In the genomic region with DNA sequence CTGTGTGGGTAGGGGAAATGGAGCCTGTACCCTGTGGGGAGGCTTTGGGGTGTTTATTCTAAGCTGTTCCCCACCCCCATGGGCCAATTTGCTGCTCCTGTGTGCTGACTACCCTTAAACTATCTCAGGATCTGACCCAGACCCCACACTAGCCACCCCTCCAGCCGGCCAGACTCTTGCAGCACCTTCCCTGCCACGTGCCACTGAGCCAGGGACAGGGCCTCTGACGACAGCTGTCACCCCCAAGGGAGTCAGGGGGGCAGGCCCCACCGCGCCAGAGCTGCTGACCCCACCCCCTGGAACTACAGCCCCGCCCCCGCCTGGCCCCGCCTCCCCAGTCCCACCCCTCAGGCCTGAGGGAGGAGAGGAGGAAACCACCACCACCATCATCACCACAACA, we compare ENCODE assay signal across 14 mouse cellular contexts. TPM values are rescaled to one million over a fixed set of nuclear protein-coding genes. Genes with fewer than 3 reads are reported as not detected.
DNase-seq lines count a peak whose midpoint lies in the region; ATAC-seq and TF ChIP-seq lines count a peak whose summit lies in the region.
"Had no signal": no experiment of that assay in that cellular context is flagged by ENCODE, and none has a peak within 500 bp of the region (broad histone marks: within the 10 kb centered on the region; RNA-seq: fewer than 3 reads in every experiment).

No protein-coding gene starts in this region.

- peak overlapping the region; percentile 93 for H3K27ac ChIP-seq in left cerebral cortex, adult 2 months
- H3K27ac ChIP-seq in forebrain, postnatal 0 days (ENCODE audit: low read depth, low read length) = no peak overlapping the region
- H3K27ac ChIP-seq in limb, embryonic 10.5 days = no peak overlapping the region
- peak overlapping the region; percentile 94 for H3K27ac ChIP-seq in neural tube, embryonic 13.5 days (replicated peaks)
- H3K27ac ChIP-seq: lung, embryonic 15.5 days had no signal

- no peak for TF ChIP-seq CTCF in left cerebral cortex, adult 2 months (IDR thresholded peaks at IDR 0.05)
- no peak for TF ChIP-seq CTCF in forebrain, postnatal 0 days (IDR thresholded peaks at IDR 0.05; ENCODE audit: low read depth)

- H3K4me3 ChIP-seq in left cerebral cortex, adult 2 months = peak overlapping the region; percentile 79
- peak overlapping the region; percentile 65; the same call in 1 of the 2 replicates for H3K4me3 ChIP-seq in forebrain, postnatal 0 days (ENCODE audit: low read depth, low read length)
- H3K4me3 ChIP-seq in limb, embryonic 10.5 days = 0 out of 2 replicates have a peak overlapping the region, but pooled peaks have one; percentile 13
- H3K4me3 ChIP-seq in neural tube, embryonic 13.5 days = peak overlapping the region; percentile 58
- H3K4me3 ChIP-seq: erythroblast, embryonic 14.5 days; lung, embryonic 15.5 days had no signal

- H3K4me2 ChIP-seq in forebrain, postnatal 0 days (ENCODE audit: low read depth) = peak overlapping the region; percentile 96
- peak overlapping the region; percentile 99 for H3K4me2 ChIP-seq in neural tube, embryonic 13.5 days
- H3K4me2 ChIP-seq: lung, embryonic 15.5 days had no signal

- intact Hi-C loops in left cerebral cortex, adult 2 months (cut with DNase I) = loop anchor here (10.0 kb wide), 1 partner anchor 128 kb away; no protein-coding TSS in a partner anchor
- intact Hi-C loops in left cerebral cortex, postnatal 36 days (cut with DNase I) = loop anchor here (5.0 kb wide), 1 partner anchor 70 kb away; a partner anchor contains a TSS

- H3K9ac ChIP-seq in forebrain, postnatal 0 days = peak overlapping the region; percentile 84; the same call in 1 of the 2 replicates
- peak overlapping the region; percentile 78 for H3K9ac ChIP-seq in neural tube, embryonic 13.5 days
- H3K9ac ChIP-seq: lung, embryonic 15.5 days had no signal

- no peaks in the 10 kb centered on the region for H3K27me3 ChIP-seq in forebrain, postnatal 0 days (ENCODE audit: insufficient read depth, low read length)
- peaks cover 60% of the 10 kb centered on the region for H3K27me3 ChIP-seq in limb, embryonic 10.5 days (ENCODE audit: low read depth, poor library complexity, severe bottlenecking)
- H3K27me3 ChIP-seq in neural tube, embryonic 13.5 days = peaks cover 25% of the 10 kb centered on the region

- peaks cover 21% of the 10 kb centered on the region for H3K36me3 ChIP-seq in forebrain, postnatal 0 days (ENCODE audit: insufficient read depth)
- no peaks in the 10 kb centered on the region for H3K36me3 ChIP-seq in limb, embryonic 10.5 days
- peaks cover 34% of the 10 kb centered on the region for H3K36me3 ChIP-seq in neural tube, embryonic 13.5 days
- H3K36me3 ChIP-seq: lung, embryonic 15.5 days had no signal

- peaks cover 12% of the 10 kb centered on the region for H3K4me1 ChIP-seq in forebrain, postnatal 0 days (ENCODE audit: insufficient read depth)
- peaks cover 27% of the 10 kb centered on the region for H3K4me1 ChIP-seq in limb, embryonic 10.5 days
- peaks cover 67% of the 10 kb centered on the region for H3K4me1 ChIP-seq in neural tube, embryonic 13.5 days (replicated peaks)

- no peak for ATAC-seq in forebrain, postnatal 0 days
- no peak for ATAC-seq in neural tube, embryonic 13.5 days (ENCODE audit: low read depth)

- DNase-seq in left cerebral cortex, adult 2 months (ENCODE audit: extremely low spot score in 1 of 2, low spot score in 2 of 2) = no peak
- no peak for DNase-seq in left cerebral cortex, postnatal 36 days (ENCODE audit: low spot score in 2 of 2)
- no peak for DNase-seq in forebrain, postnatal 0 days
- no peak for DNase-seq in limb, embryonic 10.5 days (ENCODE audit: low spot score)
- no peak for DNase-seq in frontal cortex, postnatal 14 days (ENCODE audit: low spot score in 2 of 2)
- DNase-seq in layer of hippocampus, adult 8-10 months (ENCODE audit: low spot score in 2 of 2) = no peak
- no peak for DNase-seq in right cerebral cortex, postnatal 25 days
- DNase-seq: kidney, adult 8-10 months; right cerebral cortex, adult 18-20 months had no signal

- no peaks in the 10 kb centered on the region for H3K9me3 ChIP-seq in forebrain, postnatal 0 days (ENCODE audit: low read length)
- no peaks in the 10 kb centered on the region for H3K9me3 ChIP-seq in limb, embryonic 10.5 days (replicated peaks)
- no peaks in the 10 kb centered on the region for H3K9me3 ChIP-seq in neural tube, embryonic 13.5 days
- H3K9me3 ChIP-seq: lung, embryonic 15.5 days had no signal

- WGBS in forebrain, postnatal 0 days = 0% methylated on average over 8 of the region's 8 CpGs
- 0% methylated on average over 8 of the region's 8 CpGs for WGBS in limb, embryonic 10.5 days
- WGBS in neural tube, embryonic 13.5 days = under 1% methylated on average over 8 of the region's 8 CpGs

RNA-seq across cellular contexts. Expression of a gene that starts 2.3 kb away (rescaled TPM):
- total RNA-seq in left cerebral cortex, adult 2 months (2021) = 100 to 1,000 TPM; 421 to 427 TPM
- total RNA-seq in left cerebral cortex, postnatal 36 days (2021) = 100 to 1,000 TPM; 413 to 414 TPM
- 104 and 160 TPM in 2 replicates for total RNA-seq in forebrain, postnatal 0 days (2014; rRNA removed)
- polyA plus RNA-seq in forebrain, postnatal 0 days (2015; fragmentation: Nextera tagmentation; extraction: Ambion mirVana) = 38.3 and 45.3 TPM in 2 replicates
- polyA plus RNA-seq in limb, embryonic 10.5 days (2016; fragmentation: Nextera tagmentation; extraction: Ambion mirVana) = 0.10 and 0.20 TPM in 2 replicates
- 34.7 and 35.1 TPM in 2 replicates for polyA plus RNA-seq in neural tube, embryonic 13.5 days (2015; fragmentation: Nextera tagmentation; extraction: Ambion mirVana)
- 100 to 1,000 TPM; 433 to 476 (median 455) TPM for total RNA-seq in layer of hippocampus, adult 8-10 months (2022)

RNA-seq across cellular contexts. Expression of a gene that starts 3.3 kb away (rescaled TPM):
- total RNA-seq in left cerebral cortex, adult 2 months (2021) = 10 to 100 TPM; 51.4 to 55.8 TPM
- total RNA-seq in left cerebral cortex, postnatal 36 days (2021) = 10 to 100 TPM; 47.2 to 53.0 TPM
- 14.3 and 37.2 TPM in 2 replicates for total RNA-seq in forebrain, postnatal 0 days (2014; rRNA removed)
- 10.3 and 13.6 TPM in 2 replicates for polyA plus RNA-seq in forebrain, postnatal 0 days (2015; fragmentation: Nextera tagmentation; extraction: Ambion mirVana)
- polyA plus RNA-seq in limb, embryonic 10.5 days (2016; fragmentation: Nextera tagmentation; extraction: Ambion mirVana) = 0.11 TPM in 1 of 2 replicates, not detected in the other
- polyA plus RNA-seq in neural tube, embryonic 13.5 days (2015; fragmentation: Nextera tagmentation; extraction: Ambion mirVana) = 5.6 and 6.6 TPM in 2 replicates
- total RNA-seq in layer of hippocampus, adult 8-10 months (2022) = 10 to 100 TPM; 27.2 to 41.0 (median 31.5) TPM
- total RNA-seq: monocyte, adult 5-6 weeks had no signal
- polyA plus RNA-seq: erythroblast, embryonic 14.5 days; heart, postnatal 0 days had no signal

RNA-seq across cellular contexts. Expression of a gene that starts 23.1 kb away (rescaled TPM):
- 100 to 1,000 TPM; 181 to 186 TPM for total RNA-seq in left cerebral cortex, adult 2 months (2021)
- total RNA-seq in left cerebral cortex, postnatal 36 days (2021) = 100 to 1,000 TPM; 182 to 199 TPM
- 120 and 158 TPM in 2 replicates for total RNA-seq in forebrain, postnatal 0 days (2014; rRNA removed)
- polyA plus RNA-seq in forebrain, postnatal 0 days (2015; fragmentation: Nextera tagmentation; extraction: Ambion mirVana) = 134 and 137 TPM in 2 replicates
- 89.4 and 99.5 TPM in 2 replicates for polyA plus RNA-seq in limb, embryonic 10.5 days (2016; fragmentation: Nextera tagmentation; extraction: Ambion mirVana)
- 121 and 124 TPM in 2 replicates for polyA plus RNA-seq in neural tube, embryonic 13.5 days (2015; fragmentation: Nextera tagmentation; extraction: Ambion mirVana)
- 100 to 1,000 TPM; 138 to 156 (median 152) TPM for total RNA-seq in layer of hippocampus, adult 8-10 months (2022)

RNA-seq across cellular contexts. Expression of a gene that starts 23.3 kb away (rescaled TPM):
- under 1 TPM in 1 of 2 experiments, not detected in 1; 0.52 TPM for total RNA-seq in left cerebral cortex, adult 2 months (2021)
- not detected for total RNA-seq in left cerebral cortex, postnatal 36 days (2021)
- not detected in 2 replicates for total RNA-seq in forebrain, postnatal 0 days (2014; rRNA removed)
- 0.53 and 0.62 TPM in 2 replicates for polyA plus RNA-seq in forebrain, postnatal 0 days (2015; fragmentation: Nextera tagmentation; extraction: Ambion mirVana)
- 0.81 and 1.0 TPM in 2 replicates for polyA plus RNA-seq in limb, embryonic 10.5 days (2016; fragmentation: Nextera tagmentation; extraction: Ambion mirVana)
- polyA plus RNA-seq in neural tube, embryonic 13.5 days (2015; fragmentation: Nextera tagmentation; extraction: Ambion mirVana) = 1.2 and 1.4 TPM in 2 replicates
- 1 to 10 TPM in 1 of 4 experiments, not detected in 3; 1.0 TPM for total RNA-seq in layer of hippocampus, adult 8-10 months (2022)
- polyA plus RNA-seq: erythroblast, embryonic 14.5 days had no signal

RNA-seq across cellular contexts. Expression of a gene that starts 24.0 kb away (rescaled TPM):
- 100 to 1,000 TPM; 135 to 146 TPM for total RNA-seq in left cerebral cortex, adult 2 months (2021)
- total RNA-seq in left cerebral cortex, postnatal 36 days (2021) = 100 to 1,000 TPM; 149 to 167 TPM
- total RNA-seq in forebrain, postnatal 0 days (2014; rRNA removed) = 140 and 142 TPM in 2 replicates
- polyA plus RNA-seq in forebrain, postnatal 0 days (2015; fragmentation: Nextera tagmentation; extraction: Ambion mirVana) = 218 and 222 TPM in 2 replicates
- 19.5 and 20.3 TPM in 2 replicates for polyA plus RNA-seq in limb, embryonic 10.5 days (2016; fragmentation: Nextera tagmentation; extraction: Ambion mirVana)
- 94.3 and 99.3 TPM in 2 replicates for polyA plus RNA-seq in neural tube, embryonic 13.5 days (2015; fragmentation: Nextera tagmentation; extraction: Ambion mirVana)
- 100 to 1,000 TPM; 137 to 173 (median 161) TPM for total RNA-seq in layer of hippocampus, adult 8-10 months (2022)

Comparison
In these comparisons a context has a peak if more than half of its experiments do, and no peak if none do; other contexts are left out.
1. H3K27ac ChIP-seq: peak in left cerebral cortex, adult 2 months (single experiment) and neural tube, embryonic 13.5 days (single experiment); none in forebrain, postnatal 0 days (single experiment) and limb, embryonic 10.5 days (single experiment).
2. H3K4me3 ChIP-seq: peak in every context shown above with its lines; median percentile 79 in left cerebral cortex, adult 2 months; 65 in forebrain, postnatal 0 days; 58 in neural tube, embryonic 13.5 days; 13 in limb, embryonic 10.5 days.